Mouse (Mus musculus): ENCODE measurements around the gene Grik3. TPM values are rescaled to one million over a fixed set of nuclear protein-coding genes. Genes with fewer than 3 reads are reported as not detected.

The Grik3 gene
- not detected for total RNA-seq (2018; cell fraction: chromatin; rRNA removed)
- not detected for total RNA-seq (2018; cell fraction: cytosol; rRNA removed)
- not detected for total RNA-seq (2018; cell fraction: nucleus; rRNA removed)
- polyA plus RNA-seq (2018) = not detected in 3 replicates

- no peaks in the 10 kb centered on the region for H3K79me2 ChIP-seq (ENCODE audit: inconsistent target)
- no peak within 1 kb of the TSS for H3K4me3 ChIP-seq (ENCODE audit: inconsistent target)
- WGBS (ENCODE audit: missing documents) = 6% methylated on average over 65 of the region's 77 CpGs
- no peaks in the 10 kb centered on the region for H3K36me3 ChIP-seq (ENCODE audit: inconsistent target)
- H3K27ac ChIP-seq = no peak within 1 kb of the TSS
These were observed at the start of gene Grik3 for GRCm38 (mm10) chr4:125490661-125491504. TSS of gene Grik3 (plus strand) at chr4:125490700.

GRCm38 (mm10) chr4:125441821-125442220 lies 48.7 kb upstream of the Grik3 start:
- Histone ChIP-seq H3K4me3 (ENCODE audit: inconsistent target) (no peak overlapping the region), H3K36me3 (ENCODE audit: inconsistent target) (no peaks in the 10 kb centered on the region), H3K27ac (no peak overlapping the region), H3K79me2 (ENCODE audit: inconsistent target) (no peaks in the 10 kb centered on the region)
- 81% methylated on average over 4 of the region's 4 CpGs for WGBS (ENCODE audit: missing documents)

- Histone ChIP-seq H3K4me3 (ENCODE audit: inconsistent target) (no peak overlapping the region), H3K79me2 (ENCODE audit: inconsistent target) (no peaks in the 10 kb centered on the region), H3K36me3 (ENCODE audit: inconsistent target) (no peaks in the 10 kb centered on the region), H3K27ac (no peak overlapping the region)
- 84% methylated on average over 7 of the region's 7 CpGs for WGBS (ENCODE audit: missing documents)
These were observed 46.1 kb upstream of the Grik3 start for GRCm38 (mm10) chr4:125444366-125444765.

GRCm38 (mm10) chr4:125450602-125451321 lies 39.7 kb upstream of the Grik3 start:
- 87% methylated on average over 7 of the region's 7 CpGs for WGBS (ENCODE audit: missing documents)
- Histone ChIP-seq H3K27ac (no peak overlapping the region), H3K4me3 (ENCODE audit: inconsistent target) (no peak overlapping the region), H3K79me2 (ENCODE audit: inconsistent target) (no peaks in the 10 kb centered on the region), H3K36me3 (ENCODE audit: inconsistent target) (no peaks in the 10 kb centered on the region)

GRCm38 (mm10) chr4:125451821-125452220 lies 38.7 kb upstream of the Grik3 start:
- Histone ChIP-seq H3K4me3 (ENCODE audit: inconsistent target) (no peak overlapping the region), H3K36me3 (ENCODE audit: inconsistent target) (no peaks in the 10 kb centered on the region)
- WGBS (ENCODE audit: missing documents) = 47% methylated on average over 6 of the region's 6 CpGs

GRCm38 (mm10) chr4:125456506-125456905 lies 34.0 kb upstream of the Grik3 start:
- H3K36me3 ChIP-seq (ENCODE audit: inconsistent target) = no peaks in the 10 kb centered on the region
- no peaks in the 10 kb centered on the region for H3K79me2 ChIP-seq (ENCODE audit: inconsistent target)
- 88% methylated on average over 5 of the region's 5 CpGs for WGBS (ENCODE audit: missing documents)

More at GRCm38 (mm10) chr4:125451821-125452220, 38.7 kb upstream of the Grik3 start:
- Histone ChIP-seq H3K79me2 (ENCODE audit: inconsistent target) (no peaks in the 10 kb centered on the region), H3K27ac (no peak overlapping the region)

GRCm38 (mm10) chr4:125457152-125458093 lies 33.1 kb upstream of the Grik3 start:
- Histone ChIP-seq H3K4me3 (ENCODE audit: inconsistent target) (no peak overlapping the region), H3K27ac (no peak overlapping the region), H3K36me3 (ENCODE audit: inconsistent target) (no peaks in the 10 kb centered on the region), H3K79me2 (ENCODE audit: inconsistent target) (no peaks in the 10 kb centered on the region)
- WGBS (ENCODE audit: missing documents) = 28% methylated on average over 11 of the region's 11 CpGs

More at GRCm38 (mm10) chr4:125456506-125456905, 34.0 kb upstream of the Grik3 start:
- no peak overlapping the region for H3K27ac ChIP-seq
- no peak overlapping the region for H3K4me3 ChIP-seq (ENCODE audit: inconsistent target)

- no peaks in the 10 kb centered on the region for H3K79me2 ChIP-seq (ENCODE audit: inconsistent target)
- H3K27ac ChIP-seq = no peak overlapping the region
- no peak overlapping the region for H3K4me3 ChIP-seq (ENCODE audit: inconsistent target)
- H3K36me3 ChIP-seq (ENCODE audit: inconsistent target) = no peaks in the 10 kb centered on the region
- WGBS (ENCODE audit: missing documents) = 87% methylated on average over 9 of the region's 9 CpGs
These were observed 30.7 kb upstream of the Grik3 start for GRCm38 (mm10) chr4:125459791-125460190.

GRCm38 (mm10) chr4:125469711-125470372 lies 20.7 kb upstream of the Grik3 start:
- 46% methylated on average over 11 of the region's 11 CpGs for WGBS (ENCODE audit: missing documents)
- Histone ChIP-seq H3K27ac (no peak overlapping the region), H3K4me3 (ENCODE audit: inconsistent target) (no peak overlapping the region), H3K36me3 (ENCODE audit: inconsistent target) (no peaks in the 10 kb centered on the region), H3K79me2 (ENCODE audit: inconsistent target) (no peaks in the 10 kb centered on the region)

- Histone ChIP-seq H3K4me3 (ENCODE audit: inconsistent target) (no peak overlapping the region), H3K79me2 (ENCODE audit: inconsistent target) (no peaks in the 10 kb centered on the region), H3K27ac (no peak overlapping the region), H3K36me3 (ENCODE audit: inconsistent target) (no peaks in the 10 kb centered on the region)
- 74% methylated on average over 4 of the region's 4 CpGs for WGBS (ENCODE audit: missing documents)
These were observed 15.6 kb upstream of the Grik3 start for GRCm38 (mm10) chr4:125474903-125475302.

- H3K4me3 ChIP-seq (ENCODE audit: inconsistent target) = no peak overlapping the region
- no peaks in the 10 kb centered on the region for H3K79me2 ChIP-seq (ENCODE audit: inconsistent target)
- H3K27ac ChIP-seq = no peak overlapping the region
- H3K36me3 ChIP-seq (ENCODE audit: inconsistent target) = no peaks in the 10 kb centered on the region
- WGBS (ENCODE audit: missing documents) = 16% methylated on average over 12 of the region's 12 CpGs
These were observed 12.4 kb upstream of the Grik3 start for GRCm38 (mm10) chr4:125478071-125478470.

GRCm38 (mm10) chr4:125481256-125481655 lies 9.2 kb upstream of the Grik3 start:
- 40% methylated on average over 3 of the region's 3 CpGs for WGBS (ENCODE audit: missing documents)
- H3K4me3 ChIP-seq (ENCODE audit: inconsistent target) = no peak overlapping the region
- H3K27ac ChIP-seq = no peak overlapping the region
- no peaks in the 10 kb centered on the region for H3K36me3 ChIP-seq (ENCODE audit: inconsistent target)
- no peaks in the 10 kb centered on the region for H3K79me2 ChIP-seq (ENCODE audit: inconsistent target)

- 39% methylated on average over 8 of the region's 8 CpGs for WGBS (ENCODE audit: missing documents)
- H3K27ac ChIP-seq = no peak overlapping the region
- no peaks in the 10 kb centered on the region for H3K79me2 ChIP-seq (ENCODE audit: inconsistent target)
- no peaks in the 10 kb centered on the region for H3K36me3 ChIP-seq (ENCODE audit: inconsistent target)
- H3K4me3 ChIP-seq (ENCODE audit: inconsistent target) = no peak overlapping the region
These were observed 6.4 kb upstream of the Grik3 start for GRCm38 (mm10) chr4:125484131-125484530.
